Mouse (Mus musculus) cerebellum, adult 2 months (tissue): ENCODE measurements around the gene Lrg1. TPM values are rescaled to one million over a fixed set of nuclear protein-coding genes. Genes with fewer than 3 reads are reported as not detected.
"Not testable (repeated sequence)": the region's sequence is repeated elsewhere in the genome, so short reads cannot be mapped to it uniquely, and the experiment has no call there.

Experiments used
- DNase-seq, 2 experiments: peaks; one replicate each; pipeline ENCODE4 v3.0.0; 2021
- H3K27ac ChIP-seq: fragments of 200-500 bp; 2 replicates; pipeline ENCODE4 v1.5.1; 2012; ENCODE audit warnings: low read length, control low read depth, inconsistent platforms; ENCODE audit not compliant: insufficient read depth
- H3K27me3 ChIP-seq: fragments of 200-500 bp; 2 replicates; pipeline ENCODE4 v1.6.1; 2012; ENCODE audit warnings: inconsistent platforms, mild to moderate bottlenecking, low read length, moderate library complexity; ENCODE audit not compliant: control insufficient read depth, insufficient read depth
- H3K4me1 ChIP-seq: fragments of 200-500 bp; 2 replicates; pipeline ENCODE4 v1.6.1; 2011; ENCODE audit warnings: low read length; ENCODE audit not compliant: control insufficient read depth, insufficient read depth
- H3K4me3 ChIP-seq: fragments of 200-500 bp; replicated peaks from 2 replicates; pipeline ENCODE3; 2011; ENCODE audit warnings: mild to moderate bottlenecking, low read depth, low read length, control low read depth; ENCODE audit not compliant: insufficient read depth
- CTCF ChIP-seq: fragments of 200-500 bp; IDR thresholded peaks from 2 replicates; pipeline ENCODE4 v1.5.1; 2011; ENCODE audit warnings: low read depth, mild to moderate bottlenecking, control low read depth, low read length, moderate library complexity, borderline replicate concordance; ENCODE audit not compliant: insufficient read depth
- POLR2A ChIP-seq: fragments of 200-500 bp; IDR thresholded peaks from 2 replicates; pipeline ENCODE4 v1.6.1; 2011; ENCODE audit warnings: low read length, control low read depth, borderline replicate concordance; ENCODE audit not compliant: insufficient read depth
- WGBS: fragments of 180-500 bp; shearing (Covaris S2); methylation state at CpG from one replicate; pipeline ENCODE4 v1.1.7; 2018; 5-methylcytosine and 5-hydroxymethylcytosine counted together
- polyA plus RNA-seq: library from polyadenylated mRNA; depleted of rRNA; stranded (reverse); fragments of >200 nt; gene quantifications from 2 replicates; pipeline ENCODE4 v1.2.3, GENCODE M21; 2012

The Lrg1 gene
- polyA plus RNA-seq, 1 experiment = 0.93 TPM

- Histone ChIP-seq H3K4me3 (no peak overlapping the region), H3K27ac (no peak overlapping the region), H3K4me1 (no peaks in the 10 kb centered on the region), H3K27me3 (no peaks in the 10 kb centered on the region)
- TF ChIP-seq CTCF = no peak
- no peak for TF ChIP-seq POLR2A
- no peak for DNase-seq
- 91% methylated on average over 1 of the region's 1 CpGs for WGBS
These were observed 29.0 kb downstream of the Lrg1 start for GRCm38 (mm10) chr17:56092794-56093193.

- Histone ChIP-seq H3K27ac (no peak overlapping the region), H3K4me3 (no peak overlapping the region), H3K4me1 (no peaks in the 10 kb centered on the region), H3K27me3 (no peaks in the 10 kb centered on the region)
- WGBS = 92% methylated on average over 1 of the region's 1 CpGs
- no peak for TF ChIP-seq CTCF
- no peak for TF ChIP-seq POLR2A
- no peak for DNase-seq
These were observed 29.5 kb downstream of the Lrg1 start for GRCm38 (mm10) chr17:56092312-56092711.

GRCm38 (mm10) chr17:56080781-56081585 lies 40.8 kb downstream of the Lrg1 start:
- no peak overlapping the region for H3K27ac ChIP-seq
- peak in 1 of 2 experiments; percentile 36 for DNase-seq
- peaks cover 6% of the 10 kb centered on the region; the same call in 1 of the 2 replicates for H3K4me1 ChIP-seq
- WGBS = 6% methylated on average over 8 of the region's 8 CpGs
- TF ChIP-seq POLR2A (no peak), CTCF (no peak)
- H3K27me3 ChIP-seq = no peaks in the 10 kb centered on the region
- H3K4me3 ChIP-seq = peak overlapping the region; percentile 32

- TF ChIP-seq POLR2A (no peak), CTCF (no peak)
These were observed 41.9 kb downstream of the Lrg1 start for GRCm38 (mm10) chr17:56079921-56080320.

GRCm38 (mm10) chr17:56078880-56079795 lies 42.7 kb downstream of the Lrg1 start, which contains the start of gene Hdgfl2:
TSS of gene Hdgfl2 (plus strand) at chr17:56079634.
- WGBS = under 1% methylated on average over 61 of the region's 61 CpGs
- H3K27me3 ChIP-seq = no peaks in the 10 kb centered on the region
- no peak within 1 kb of the TSS for H3K27ac ChIP-seq
- no peak for TF ChIP-seq CTCF
- peak; percentile 71 for TF ChIP-seq POLR2A
- peak; percentile 99 to 100 for DNase-seq
- peaks cover 6% of the 10 kb centered on the region; the same call in 1 of the 2 replicates for H3K4me1 ChIP-seq
- H3K4me3 ChIP-seq = peak within 1 kb of the TSS; percentile 87

More at GRCm38 (mm10) chr17:56079921-56080320, 41.9 kb downstream of the Lrg1 start:
- H3K27ac ChIP-seq = no peak overlapping the region
- peak overlapping the region; percentile 87 for H3K4me3 ChIP-seq
- peaks cover 6% of the 10 kb centered on the region; the same call in 1 of the 2 replicates for H3K4me1 ChIP-seq
- DNase-seq = peak in 1 of 2 experiments; percentile 42
- no peaks in the 10 kb centered on the region for H3K27me3 ChIP-seq
- WGBS = 1% methylated on average over 11 of the region's 11 CpGs

- not testable (repeated sequence) for H3K27me3 ChIP-seq, H3K4me1 ChIP-seq, H3K27ac ChIP-seq, H3K4me3 ChIP-seq
- peak in 1 of 2 experiments; percentile 42 for DNase-seq
- WGBS = 68% methylated on average over 9 of the region's 9 CpGs
These were observed 43.4 kb downstream of the Lrg1 start for GRCm38 (mm10) chr17:56078361-56078760.

GRCm38 (mm10) chr17:56077523-56077922 lies 44.3 kb downstream of the Lrg1 start:
- no peaks in the 10 kb centered on the region for H3K27me3 ChIP-seq
- no peak overlapping the region for H3K4me3 ChIP-seq
- no peak for DNase-seq
- H3K4me1 ChIP-seq = peaks cover 6% of the 10 kb centered on the region; the same call in 1 of the 2 replicates
- 81% methylated on average over 5 of the region's 5 CpGs for WGBS
- H3K27ac ChIP-seq = no peak overlapping the region
- TF ChIP-seq CTCF = no peak
- no peak for TF ChIP-seq POLR2A
